Mouse (Mus musculus) embryonic facial prominence, embryonic 13.5 days (tissue): ENCODE results near the gene Iqgap2. TPM values are rescaled to one million over a fixed set of nuclear protein-coding genes. Genes with fewer than 3 reads are reported as not detected.

Experiments
- ATAC-seq: fragments of 200-750 bp; cut with Nextera tagmentation; 2 replicates; pipeline ENCODE4 v1.8.0; 2017; ENCODE audit warnings: low read depth; ENCODE audit not compliant: insufficient number of reproducible peaks, insufficient read depth, low FRiP score, low TSS enrichment
- H3K27ac ChIP-seq: fragments of 300-500 bp; sonication (generic); 2 replicates; pipeline ENCODE4 v1.5.1; 2015; ENCODE audit warnings: moderate library complexity, mild to moderate bottlenecking, inconsistent platforms
- H3K27me3 ChIP-seq: fragments of 300-500 bp; sonication (generic); 2 replicates; pipeline ENCODE4 v1.6.1; 2015; ENCODE audit warnings: mild to moderate bottlenecking, inconsistent platforms
- H3K36me3 ChIP-seq: fragments of 300-500 bp; sonication (generic); 2 replicates; pipeline ENCODE4 v1.6.1; 2015; ENCODE audit warnings: mild to moderate bottlenecking, inconsistent platforms
- H3K4me1 ChIP-seq: fragments of 300-500 bp; sonication (generic); 2 replicates; pipeline ENCODE4 v1.6.1; 2015; ENCODE audit warnings: inconsistent platforms
- H3K4me2 ChIP-seq: fragments of 300-500 bp; sonication (generic); 2 replicates; pipeline ENCODE4 v1.6.1; 2015; ENCODE audit warnings: moderate library complexity, mild to moderate bottlenecking, inconsistent platforms
- H3K4me3 ChIP-seq: fragments of 300-500 bp; sonication (generic); 2 replicates; pipeline ENCODE4 v1.5.1; 2015; ENCODE audit warnings: mild to moderate bottlenecking, inconsistent platforms
- H3K9ac ChIP-seq: fragments of 300-500 bp; sonication (generic); 2 replicates; pipeline ENCODE4 v1.6.1; 2015; ENCODE audit warnings: mild to moderate bottlenecking, inconsistent platforms
- H3K9me3 ChIP-seq: fragments of 300-500 bp; sonication (generic); 2 replicates; pipeline ENCODE4 v1.6.1; 2016; ENCODE audit warnings: inconsistent platforms
- WGBS: fragments of 180-500 bp; shearing (Covaris S2); methylation state at CpG from one replicate; pipeline ENCODE4 v1.1.7; 2015; ENCODE audit warnings: mixed read lengths; 5-methylcytosine and 5-hydroxymethylcytosine counted together
- polyA plus RNA-seq: library from polyadenylated mRNA; unstranded; fragments of >200 nt; fragmentation: Nextera tagmentation; extraction: Ambion mirVana; gene quantifications from 2 replicates; pipeline ENCODE4 v1.2.1, GENCODE M21; 2015

Gene Iqgap2
- polyA plus RNA-seq, 1 experiment from 2014 or later, result 15.1 TPM

DNA sequence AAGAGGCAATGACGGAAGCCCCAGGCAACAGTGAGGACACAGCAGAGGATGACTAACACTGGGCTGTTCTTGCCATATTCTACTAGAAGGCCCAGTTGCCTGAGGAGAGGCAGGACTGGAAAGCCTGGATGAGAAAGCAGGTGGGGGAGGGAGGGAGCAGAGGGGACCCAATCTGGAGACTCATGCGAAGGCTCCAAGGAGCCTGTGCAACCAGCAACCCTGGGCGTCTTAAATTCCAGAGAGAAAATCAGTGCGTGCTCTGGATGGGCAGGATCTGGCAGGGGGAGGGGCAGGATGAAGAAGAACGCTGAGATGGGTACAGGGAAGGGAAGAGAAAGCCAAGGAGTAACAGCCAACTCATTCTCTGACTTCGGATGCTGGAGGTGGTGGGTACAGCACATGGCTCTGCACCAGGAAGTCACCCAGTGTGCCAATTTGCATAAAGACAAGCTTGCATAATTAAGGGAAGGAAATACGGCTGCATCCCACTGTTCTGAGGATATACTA, 42.2 kb downstream of the Iqgap2 start:
- Histone ChIP-seq H3K9ac (no peak overlapping the region), H3K4me3 (no peak overlapping the region), H3K9me3 (no peaks in the 10 kb centered on the region), H3K4me1 (peaks cover 20% of the 10 kb centered on the region), H3K27ac (no peak overlapping the region), H3K4me2 (no peak overlapping the region), H3K36me3 (no peaks in the 10 kb centered on the region), H3K27me3 (no peaks in the 10 kb centered on the region)
- 25% methylated on average over 7 of the region's 7 CpGs for WGBS
- ATAC-seq, result no peak

DNA sequence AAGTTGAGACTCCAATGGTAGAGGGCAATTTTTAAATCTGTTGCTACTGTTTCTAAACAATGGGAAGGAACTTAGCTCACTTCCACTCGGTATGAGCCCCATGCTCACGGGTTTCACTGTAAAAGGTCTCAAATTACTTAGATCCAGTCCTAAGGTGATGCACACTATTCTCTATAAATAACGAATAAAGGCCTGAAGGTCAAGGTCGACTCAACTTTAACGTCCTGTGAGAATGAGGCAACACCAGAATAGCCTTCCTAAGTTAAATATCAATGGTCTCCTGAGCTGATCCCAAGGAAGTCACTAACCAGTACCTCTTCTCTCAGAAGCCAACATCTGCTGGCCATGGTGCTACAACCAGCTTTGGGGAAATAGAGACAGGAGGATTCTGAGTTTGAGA, 45.4 kb downstream of the Iqgap2 start:
- no peak overlapping the region for H3K27ac ChIP-seq
- no peak overlapping the region for H3K4me2 ChIP-seq
- no peaks in the 10 kb centered on the region for H3K36me3 ChIP-seq
- no peaks in the 10 kb centered on the region for H3K27me3 ChIP-seq
- ATAC-seq, result no peak
- no peak overlapping the region for H3K9ac ChIP-seq
- peaks cover 20% of the 10 kb centered on the region for H3K4me1 ChIP-seq
- WGBS, result 71% methylated on average over 5 of the region's 5 CpGs
- no peak overlapping the region for H3K4me3 ChIP-seq
- no peaks in the 10 kb centered on the region for H3K9me3 ChIP-seq

DNA sequence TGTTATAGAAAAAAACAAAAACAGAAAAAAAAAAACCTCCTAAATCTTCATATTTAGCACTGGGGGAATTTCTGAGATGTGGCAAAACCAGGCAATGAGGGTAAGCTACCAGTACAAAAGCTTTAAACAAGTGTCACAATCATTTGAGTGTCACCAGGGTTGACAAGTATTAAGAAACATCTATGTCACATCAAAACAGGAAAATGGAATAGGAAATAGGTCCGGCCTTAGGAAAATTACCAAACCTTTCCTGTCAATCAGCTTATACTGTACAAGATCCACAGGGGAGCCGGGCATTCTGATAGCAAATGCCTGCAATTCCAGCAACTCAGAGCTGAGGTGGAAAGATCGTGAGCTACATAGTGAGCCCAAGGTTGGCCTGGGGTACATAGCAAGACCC, 46.8 kb downstream of the Iqgap2 start:
- Histone ChIP-seq H3K4me2 (no peak overlapping the region), H3K36me3 (no peaks in the 10 kb centered on the region), H3K27ac (no peak overlapping the region), H3K9ac (no peak overlapping the region), H3K9me3 (no peaks in the 10 kb centered on the region), H3K4me3 (no peak overlapping the region), H3K4me1 (peaks cover 7% of the 10 kb centered on the region), H3K27me3 (no peaks in the 10 kb centered on the region)
- ATAC-seq, result no peak
- 78% methylated on average over 3 of the region's 3 CpGs for WGBS

DNA sequence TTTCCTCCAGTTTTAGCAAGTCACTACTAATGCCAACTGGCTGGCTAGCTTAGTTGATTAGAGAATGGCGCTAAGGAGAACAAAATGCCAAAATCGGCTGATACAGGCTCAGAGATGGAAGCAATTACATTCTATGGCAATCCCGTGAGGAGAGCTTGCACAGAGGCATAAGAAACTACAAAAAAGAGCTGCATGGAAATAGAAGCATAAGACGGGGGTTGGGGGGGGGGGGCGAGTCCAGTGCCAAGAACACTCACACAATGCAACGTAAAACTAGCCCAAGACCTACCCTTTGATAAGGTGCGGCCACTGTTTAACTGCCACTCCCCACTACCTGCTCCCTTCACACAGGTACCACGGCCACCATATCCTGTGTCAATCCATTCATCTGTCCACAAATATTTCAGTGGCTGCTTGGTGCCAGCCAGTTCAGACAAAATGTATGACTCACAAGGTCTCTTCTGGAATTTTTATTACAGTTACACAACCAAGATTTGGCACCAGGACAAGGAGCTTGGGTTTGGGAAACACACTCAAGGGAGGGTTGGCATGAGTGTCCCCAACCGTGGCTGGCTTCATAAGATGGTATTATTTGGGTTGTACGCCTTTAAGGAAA, 48.2 kb downstream of the Iqgap2 start:
- no peak for ATAC-seq
- 80% methylated on average over 10 of the region's 10 CpGs for WGBS
- Histone ChIP-seq H3K4me3 (no peak overlapping the region), H3K9ac (no peak overlapping the region), H3K4me1 (no peaks in the 10 kb centered on the region), H3K36me3 (no peaks in the 10 kb centered on the region), H3K4me2 (no peak overlapping the region), H3K9me3 (no peaks in the 10 kb centered on the region), H3K27ac (no peak overlapping the region), H3K27me3 (no peaks in the 10 kb centered on the region)

DNA sequence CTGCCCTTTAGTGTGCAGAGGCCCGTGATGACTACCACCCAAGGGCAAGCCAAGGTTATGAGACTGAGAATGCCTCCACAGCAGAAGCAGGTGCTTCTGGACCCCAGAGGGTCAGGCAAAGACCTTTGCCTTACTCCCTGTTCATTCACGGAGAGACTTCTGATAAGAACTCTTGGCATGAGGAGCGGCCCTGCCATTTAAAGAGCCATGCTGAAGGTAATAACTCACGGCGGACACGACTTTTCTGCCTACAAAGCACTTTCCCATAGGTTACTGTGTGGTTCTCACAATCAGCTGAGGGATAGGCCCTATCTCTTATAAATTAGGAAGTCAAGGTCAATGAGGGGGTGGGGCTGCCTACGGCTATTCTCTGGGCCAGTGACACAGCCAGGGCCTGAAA, 48.9 kb downstream of the Iqgap2 start:
- no peaks in the 10 kb centered on the region for H3K36me3 ChIP-seq
- H3K4me2 ChIP-seq, result no peak overlapping the region
- no peaks in the 10 kb centered on the region for H3K4me1 ChIP-seq
- no peak for ATAC-seq
- no peak overlapping the region for H3K9ac ChIP-seq
- no peaks in the 10 kb centered on the region for H3K9me3 ChIP-seq
- no peaks in the 10 kb centered on the region for H3K27me3 ChIP-seq
- no peak overlapping the region for H3K4me3 ChIP-seq
- WGBS, result 85% methylated on average over 7 of the region's 7 CpGs
- H3K27ac ChIP-seq, result no peak overlapping the region

DNA sequence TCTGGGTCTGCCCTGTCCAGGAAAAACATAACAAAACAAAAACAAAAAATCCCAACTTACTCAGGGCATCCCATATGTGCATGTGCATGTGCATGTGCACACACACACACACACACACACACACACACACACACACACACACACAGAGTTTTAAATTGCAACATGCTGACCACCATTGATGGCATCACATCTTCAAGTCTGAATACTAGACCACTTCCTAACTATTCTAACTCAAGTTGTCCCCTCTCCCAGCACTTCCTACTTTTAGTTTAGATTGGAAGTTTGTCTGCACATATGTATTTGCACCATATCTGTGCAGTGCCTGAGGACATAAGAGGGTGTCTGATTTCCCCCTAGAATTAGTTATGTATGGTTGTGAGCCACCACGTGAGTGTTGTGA, 49.8 kb downstream of the Iqgap2 start:
- H3K9ac ChIP-seq, result no peak overlapping the region
- no peaks in the 10 kb centered on the region for H3K27me3 ChIP-seq
- no peak for ATAC-seq
- WGBS, result 68% methylated on average over 1 of the region's 1 CpGs
- no peak overlapping the region for H3K27ac ChIP-seq
- no peaks in the 10 kb centered on the region for H3K4me1 ChIP-seq
- H3K9me3 ChIP-seq, result no peaks in the 10 kb centered on the region
- H3K36me3 ChIP-seq, result no peaks in the 10 kb centered on the region
- H3K4me2 ChIP-seq, result no peak overlapping the region
- no peak overlapping the region for H3K4me3 ChIP-seq

DNA sequence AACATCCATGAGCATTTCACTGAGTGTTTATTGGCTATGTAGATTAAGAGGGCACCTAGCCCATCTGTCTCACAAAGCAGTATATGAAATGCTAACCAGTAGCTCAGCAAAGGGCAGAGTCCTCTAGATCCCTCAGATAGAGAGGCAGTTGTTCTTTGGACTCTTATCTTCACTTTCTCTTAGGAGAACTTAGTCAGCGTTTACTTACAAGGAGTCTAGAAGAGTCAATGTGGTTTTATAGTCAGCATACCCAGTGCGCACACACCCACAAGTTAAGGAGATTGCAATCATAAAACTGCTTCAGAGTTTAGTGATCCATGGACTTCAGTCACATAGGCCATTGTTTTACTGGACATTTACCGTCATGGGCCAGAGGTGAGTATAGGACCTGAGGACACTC, 54.8 kb downstream of the Iqgap2 start:
- Histone ChIP-seq H3K4me1 (peaks cover 15% of the 10 kb centered on the region), H3K4me2 (no peak overlapping the region), H3K4me3 (no peak overlapping the region), H3K27me3 (no peaks in the 10 kb centered on the region), H3K9me3 (no peaks in the 10 kb centered on the region), H3K36me3 (peaks cover 11% of the 10 kb centered on the region), H3K27ac (no peak overlapping the region), H3K9ac (no peak overlapping the region)
- 93% methylated on average over 3 of the region's 3 CpGs for WGBS
- ATAC-seq, result no peak

DNA sequence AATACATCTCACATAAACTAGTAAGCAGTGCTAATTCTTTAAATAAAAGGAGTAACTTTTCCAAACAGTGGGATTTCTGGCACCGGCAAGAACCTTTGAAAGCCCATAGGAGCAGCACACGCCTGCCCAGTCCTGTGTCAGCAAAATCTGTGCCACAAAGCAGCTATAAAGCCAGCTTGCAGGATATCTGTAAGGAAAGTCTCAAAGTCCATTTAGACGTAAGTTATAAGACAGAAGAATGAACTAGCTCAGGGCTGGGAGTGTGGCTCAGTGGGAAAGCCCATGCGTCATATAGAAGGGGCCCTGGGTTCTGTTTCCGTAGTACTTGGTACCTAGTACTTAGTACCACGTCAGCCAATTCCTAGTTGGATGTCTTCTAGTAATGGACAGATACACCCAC, 58.2 kb downstream of the Iqgap2 start:
- H3K9me3 ChIP-seq, result no peaks in the 10 kb centered on the region
- H3K27me3 ChIP-seq, result no peaks in the 10 kb centered on the region
- no peak overlapping the region for H3K9ac ChIP-seq
- ATAC-seq, result no peak
- 85% methylated on average over 6 of the region's 6 CpGs for WGBS
- H3K4me3 ChIP-seq, result no peak overlapping the region
- peaks cover 15% of the 10 kb centered on the region for H3K4me1 ChIP-seq
- no peak overlapping the region for H3K4me2 ChIP-seq
- peaks cover 11% of the 10 kb centered on the region for H3K36me3 ChIP-seq
- no peak overlapping the region for H3K27ac ChIP-seq

DNA sequence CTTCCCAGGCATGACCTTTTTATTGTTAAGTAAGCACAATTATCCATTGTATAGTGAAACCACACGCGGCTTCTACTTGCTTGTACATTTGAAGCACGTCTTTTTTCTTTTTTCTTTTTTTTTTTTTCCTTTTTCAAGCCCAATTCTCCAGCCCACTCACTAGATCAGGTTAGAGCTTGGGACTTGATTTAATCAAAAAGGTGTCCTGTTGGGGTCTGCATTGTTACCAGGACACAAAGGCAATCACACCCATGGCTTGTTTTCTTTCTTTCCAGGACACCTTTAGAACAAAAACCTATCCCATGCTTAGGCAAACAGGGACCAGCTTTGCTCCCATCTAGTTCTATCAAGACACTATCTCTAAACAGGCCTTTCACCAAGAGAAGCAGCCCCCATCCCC, 59.0 kb downstream of the Iqgap2 start:
- no peak overlapping the region for H3K4me3 ChIP-seq
- no peak overlapping the region for H3K27ac ChIP-seq
- no peaks in the 10 kb centered on the region for H3K9me3 ChIP-seq
- 41% methylated on average over 3 of the region's 3 CpGs for WGBS
- peaks cover 15% of the 10 kb centered on the region for H3K4me1 ChIP-seq
- ATAC-seq, result no peak
- no peak overlapping the region for H3K4me2 ChIP-seq
- H3K27me3 ChIP-seq, result no peaks in the 10 kb centered on the region
- peaks cover 11% of the 10 kb centered on the region for H3K36me3 ChIP-seq
- H3K9ac ChIP-seq, result no peak overlapping the region

DNA sequence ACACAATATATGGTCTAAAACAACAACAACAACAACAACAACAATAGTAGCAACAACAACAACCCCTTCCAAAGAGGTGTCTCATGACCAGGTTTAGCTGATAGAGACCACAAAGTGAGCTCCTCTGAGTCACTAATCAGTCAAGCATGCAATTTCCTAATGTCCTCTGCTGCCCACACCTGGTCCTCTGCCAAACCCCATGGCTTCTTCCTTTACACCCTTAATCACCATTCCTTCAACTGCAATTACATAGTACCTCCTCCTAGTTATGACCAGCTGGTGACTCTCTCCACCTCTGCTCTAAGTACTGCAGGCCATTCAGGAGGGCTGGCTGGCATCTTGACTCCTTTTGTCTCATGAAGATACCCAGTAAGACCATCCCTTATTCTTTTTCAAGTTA, 60.0 kb downstream of the Iqgap2 start:
- Histone ChIP-seq H3K27me3 (no peaks in the 10 kb centered on the region), H3K4me3 (no peak overlapping the region), H3K4me1 (peaks cover 15% of the 10 kb centered on the region), H3K9ac (no peak overlapping the region), H3K36me3 (peaks cover 11% of the 10 kb centered on the region), H3K4me2 (no peak overlapping the region), H3K9me3 (no peaks in the 10 kb centered on the region), H3K27ac (no peak overlapping the region)
- no peak for ATAC-seq

DNA sequence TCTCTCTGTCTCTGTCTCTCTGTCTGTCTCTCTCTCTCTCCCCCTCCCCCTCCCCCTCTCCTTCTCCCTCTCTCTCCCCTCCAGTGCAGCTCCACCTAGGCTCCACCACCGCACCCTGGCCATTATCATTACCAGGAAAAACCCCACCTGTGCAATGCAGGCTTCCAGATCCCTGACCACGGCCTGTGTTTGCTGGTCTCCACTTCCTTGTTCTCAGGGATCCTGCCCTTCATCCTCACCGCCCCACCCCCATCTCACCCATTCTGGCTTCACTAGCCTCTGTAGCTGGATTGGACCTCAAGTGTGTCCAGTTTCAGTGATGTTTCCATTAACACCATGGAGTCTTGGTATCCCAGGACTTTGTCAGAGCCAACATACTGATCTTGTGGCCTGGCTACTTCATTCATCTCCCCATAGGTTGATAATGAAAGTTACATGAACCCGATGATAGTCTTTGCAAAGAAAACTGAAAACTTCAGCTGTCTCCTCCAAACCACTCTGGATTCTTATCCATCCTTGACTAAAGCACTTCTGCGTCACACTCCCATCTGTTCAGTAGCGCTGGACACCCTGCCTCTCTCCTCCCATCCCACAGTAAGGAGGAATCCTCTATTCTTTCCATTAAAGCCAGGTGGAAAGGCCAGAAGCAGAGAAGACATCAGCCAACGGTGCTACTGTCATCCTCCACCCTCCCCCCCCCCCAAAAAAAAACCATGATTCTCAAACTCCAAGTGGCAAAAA, 62.1 kb downstream of the Iqgap2 start:
- Histone ChIP-seq H3K9me3 (0 out of 2 replicates have a peak, but pooled peaks cover 4% of the 10 kb centered on the region), H3K27ac (no peak overlapping the region), H3K9ac (no peak overlapping the region), H3K27me3 (no peaks in the 10 kb centered on the region), H3K4me2 (no peak overlapping the region), H3K4me1 (peaks cover 15% of the 10 kb centered on the region), H3K36me3 (0 out of 2 replicates have a peak, but pooled peaks cover 3% of the 10 kb centered on the region), H3K4me3 (no peak overlapping the region)
- 90% methylated on average over 7 of the region's 7 CpGs for WGBS
- ATAC-seq, result no peak

DNA sequence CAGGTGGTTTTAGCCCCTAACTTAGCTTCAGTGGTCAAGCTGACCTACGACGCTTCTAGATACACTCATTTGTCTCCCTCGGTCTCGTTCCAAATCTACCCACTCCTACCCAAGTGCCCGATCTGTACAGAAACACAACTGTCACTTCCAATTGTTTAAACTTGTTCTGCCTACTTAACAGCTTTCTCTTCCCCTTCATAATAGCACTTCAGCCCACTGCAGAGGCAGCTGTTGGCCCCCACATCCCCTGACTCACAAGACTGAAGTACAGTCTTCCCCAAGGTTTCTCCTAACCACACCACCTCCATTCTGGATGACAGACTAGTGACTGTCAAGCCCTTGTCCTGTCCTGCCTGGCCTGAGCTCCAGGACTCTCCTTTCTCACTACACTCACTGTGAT, 63.1 kb downstream of the Iqgap2 start:
- Histone ChIP-seq H3K4me2 (no peak overlapping the region), H3K9ac (no peak overlapping the region), H3K4me1 (peaks cover 11% of the 10 kb centered on the region), H3K36me3 (no peaks in the 10 kb centered on the region), H3K27ac (no peak overlapping the region), H3K27me3 (no peaks in the 10 kb centered on the region), H3K9me3 (0 out of 2 replicates have a peak, but pooled peaks cover 4% of the 10 kb centered on the region), H3K4me3 (no peak overlapping the region)
- no peak for ATAC-seq
- 85% methylated on average over 5 of the region's 5 CpGs for WGBS
